Mouse (Mus musculus) hindbrain, embryonic 11.5 days (tissue): ENCODE data around the gene Mrtfa. TPM values are rescaled to one million over a fixed set of nuclear protein-coding genes. Genes with fewer than 3 reads are reported as not detected.

Source experiments
- ATAC-seq: fragments of 200-750 bp; cut with Nextera tagmentation; 2 replicates; pipeline ENCODE4 v1.8.0; 2017; ENCODE audit warnings: mild to moderate bottlenecking, moderate TSS enrichment, moderate library complexity; ENCODE audit not compliant: low FRiP score
- DNase-seq: peaks from one replicate; pipeline ENCODE4 v3.0.0-alpha.2; 2015; ENCODE audit warnings: low spot score
- H3K27ac ChIP-seq: fragments of 300-500 bp; sonication (generic); 2 replicates; pipeline ENCODE4 v1.5.1; 2014; ENCODE audit warnings: mild to moderate bottlenecking, low read depth, low read length
- H3K27me3 ChIP-seq: fragments of 300-500 bp; sonication (generic); 2 replicates; pipeline ENCODE4 v1.6.1; 2014; ENCODE audit warnings: mild to moderate bottlenecking, low read length, moderate library complexity, mixed read lengths; ENCODE audit not compliant: control insufficient read depth, insufficient read depth
- H3K36me3 ChIP-seq: fragments of 300-500 bp; sonication (generic); 2 replicates; pipeline ENCODE4 v1.6.1; 2014; ENCODE audit warnings: mild to moderate bottlenecking, low read length, moderate library complexity, mixed read lengths; ENCODE audit not compliant: control insufficient read depth, insufficient read depth
- H3K4me1 ChIP-seq: fragments of 300-500 bp; sonication (generic); replicated peaks from 2 replicates; pipeline ENCODE4 v1.6.1; 2014; ENCODE audit warnings: low read length, mixed read lengths; ENCODE audit not compliant: control insufficient read depth, insufficient read depth
- H3K4me2 ChIP-seq: fragments of 300-500 bp; sonication (generic); replicated peaks from 2 replicates; pipeline ENCODE4 v1.6.1; 2014; ENCODE audit warnings: mild to moderate bottlenecking, low read depth, low read length
- H3K4me3 ChIP-seq: fragments of 300-500 bp; sonication (generic); 2 replicates; pipeline ENCODE4 v1.5.1; 2014; ENCODE audit warnings: low read depth, low read length
- H3K9ac ChIP-seq: fragments of 300-500 bp; sonication (generic); 2 replicates; pipeline ENCODE4 v1.6.1; 2014; ENCODE audit warnings: low read depth, low read length
- H3K9me3 ChIP-seq: fragments of 300-500 bp; sonication (generic); 2 replicates; pipeline ENCODE4 v1.6.1; 2016; ENCODE audit warnings: low read length; ENCODE audit not compliant: control insufficient read depth
- WGBS: fragments of 180-500 bp; shearing (Covaris S2); extraction: QIAGEN DNeasy Blood & Tissue Kit; methylation state at CpG from one replicate; pipeline ENCODE4 v1.1.7; 2014; 5-methylcytosine and 5-hydroxymethylcytosine counted together
- polyA plus RNA-seq: library from polyadenylated mRNA; unstranded; fragments of >200 nt; fragmentation: Nextera tagmentation; extraction: Ambion mirVana; gene quantifications from 2 replicates; pipeline ENCODE4 v1.2.1, GENCODE M21; 2014

Mrtfa gene
- polyA plus RNA-seq, 1 experiment from 2014 or later = 31.9 TPM

DNA sequence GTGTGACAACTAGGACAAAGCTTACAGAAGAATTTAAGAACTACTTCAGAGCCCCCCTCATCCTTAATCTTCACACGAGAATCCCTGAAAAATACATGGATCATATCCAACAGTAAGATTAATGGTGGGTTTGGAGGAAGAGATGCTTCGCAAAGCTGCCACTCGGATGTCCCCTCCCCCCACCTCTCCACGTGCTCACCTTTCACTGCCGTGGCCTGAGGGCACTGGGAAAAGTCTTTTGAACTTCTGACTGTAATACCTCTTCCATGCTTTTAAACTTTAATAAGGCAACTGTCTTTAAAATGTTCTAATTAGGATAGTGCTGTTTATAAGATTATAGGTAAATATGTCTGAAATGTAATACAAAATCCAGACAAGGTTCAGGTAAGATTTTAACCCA is 216.2 kb downstream of the Mrtfa start:
- no peak overlapping the region for H3K4me3 ChIP-seq
- no peaks in the 10 kb centered on the region for H3K4me1 ChIP-seq
- H3K9me3 ChIP-seq = no peaks in the 10 kb centered on the region
- 60% methylated on average over 5 of the region's 5 CpGs for WGBS
- H3K36me3 ChIP-seq = no peaks in the 10 kb centered on the region
- ATAC-seq (no peak), DNase-seq (no peak)
- no peak overlapping the region for H3K9ac ChIP-seq
- H3K4me2 ChIP-seq = no peak overlapping the region
- H3K27ac ChIP-seq = no peak overlapping the region
- H3K27me3 ChIP-seq = no peaks in the 10 kb centered on the region

- no peak overlapping the region for H3K4me2 ChIP-seq
- H3K9me3 ChIP-seq = no peaks in the 10 kb centered on the region
- H3K4me3 ChIP-seq = no peak overlapping the region
- H3K4me1 ChIP-seq = no peaks in the 10 kb centered on the region
- H3K36me3 ChIP-seq = peaks cover 15% of the 10 kb centered on the region
- H3K27ac ChIP-seq = no peak overlapping the region
- DNase-seq (no peak), ATAC-seq (no peak)
- H3K27me3 ChIP-seq = no peaks in the 10 kb centered on the region
- 87% methylated on average over 1 of the region's 1 CpGs for WGBS
- no peak overlapping the region for H3K9ac ChIP-seq
Observed at GRCm38 (mm10) chr15:80969371-80969770, 221.2 kb downstream of the Mrtfa start.

Other genes with a start within 250 kb of the Mrtfa start
- gene Adsl, start 242.3 kb downstream of the Mrtfa start, polyA plus RNA-seq = 153 and 165 TPM in 2 replicates
- gene Sgsm3, start 213.0 kb downstream of the Mrtfa start, polyA plus RNA-seq = 17.4 and 26.5 TPM in 2 replicates
- gene Mchr1, start 44.7 kb upstream of the Mrtfa start, polyA plus RNA-seq = 0.09 and 0.59 TPM in 2 replicates
- 111 and 118 TPM in 2 replicates for gene Slc25a17, start 170.1 kb upstream of the Mrtfa start, polyA plus RNA-seq
- 178 TPM in 2 replicates for gene St13, start 209.3 kb upstream of the Mrtfa start, polyA plus RNA-seq
- gene Xpnpep3, start 209.4 kb upstream of the Mrtfa start, polyA plus RNA-seq = 6.8 and 7.0 TPM in 2 replicates
- gene Dnajb7, start 217.5 kb upstream of the Mrtfa start, polyA plus RNA-seq = 0.92 and 1.2 TPM in 2 replicates